Mouse (Mus musculus) cerebellum, adult 18-20 months (tissue): ENCODE measurements at regions not wholly inside any gene's neighbourhood (a gene's known extent, or its start where the extent isn't known, plus 50 kb on each side); places are given as distances from the start of the nearest gene placed in this dataset.
"Not testable (repeated sequence)": the region's sequence is repeated elsewhere in the genome, so short reads cannot be mapped to it uniquely, and the experiment has no call there.

Experiments
- DNase-seq, 2 experiments: peaks; one replicate each; pipeline ENCODE4 v3.0.0; 2021

GRCm38 (mm10) chr5:40882886-40883285 lies 825.1 kb downstream of the Rab28 start:
- no peak for DNase-seq

- DNase-seq = no peak
Measured at GRCm38 (mm10) chr5:40877756-40878155, 830.2 kb downstream of the Rab28 start.

GRCm38 (mm10) chr5:40862349-40862748 lies 845.6 kb downstream of the Rab28 start:
- DNase-seq = not testable (repeated sequence)
